Mouse (Mus musculus) neural tube, embryonic 15.5 days (tissue): ENCODE measurements around the gene Exosc8. TPM values are rescaled to one million over a fixed set of nuclear protein-coding genes. Genes with fewer than 3 reads are reported as not detected.
A peak's percentile ranks its signal among the peaks of the same experiment; 100 is the strongest.
"Not testable (repeated sequence)": the region's sequence is repeated elsewhere in the genome, so short reads cannot be mapped to it uniquely, and the experiment has no call there.

Experiments used
- ATAC-seq: fragments of 200-750 bp; cut with Nextera tagmentation; 2 replicates; pipeline ENCODE4 v1.8.0; 2017; ENCODE audit warnings: mild to moderate bottlenecking, moderate TSS enrichment, moderate library complexity; ENCODE audit not compliant: low FRiP score
- H3K27ac ChIP-seq: fragments of 300-500 bp; sonication (generic); replicated peaks from 2 replicates; pipeline ENCODE4 v1.5.1; 2015; ENCODE audit warnings: mild to moderate bottlenecking, inconsistent platforms
- H3K27me3 ChIP-seq: fragments of 300-500 bp; sonication (generic); replicated peaks from 2 replicates; pipeline ENCODE4 v1.6.1; 2015; ENCODE audit warnings: inconsistent platforms
- H3K36me3 ChIP-seq: fragments of 300-500 bp; sonication (generic); 2 replicates; pipeline ENCODE4 v1.6.1; 2015; ENCODE audit warnings: inconsistent platforms
- H3K4me1 ChIP-seq: fragments of 300-500 bp; sonication (generic); 2 replicates; pipeline ENCODE4 v1.6.1; 2015; ENCODE audit warnings: inconsistent platforms
- H3K4me2 ChIP-seq: fragments of 300-500 bp; sonication (generic); 2 replicates; pipeline ENCODE4 v1.6.1; 2015; ENCODE audit warnings: inconsistent platforms, mild to moderate bottlenecking, moderate library complexity
- H3K4me3 ChIP-seq: fragments of 300-500 bp; sonication (generic); replicated peaks from 2 replicates; pipeline ENCODE4 v1.5.1; 2015; ENCODE audit warnings: mild to moderate bottlenecking, inconsistent platforms
- H3K9ac ChIP-seq: fragments of 300-500 bp; sonication (generic); replicated peaks from 2 replicates; pipeline ENCODE4 v1.6.1; 2015; ENCODE audit warnings: mild to moderate bottlenecking, inconsistent platforms
- H3K9me3 ChIP-seq: fragments of 300-500 bp; sonication (generic); replicated peaks from 2 replicates; pipeline ENCODE4 v1.6.1; 2016; ENCODE audit warnings: inconsistent platforms
- WGBS: fragments of 180-500 bp; shearing (Covaris S2); methylation state at CpG from one replicate; pipeline ENCODE4 v1.1.7; 2015; ENCODE audit warnings: mixed read lengths; 5-methylcytosine and 5-hydroxymethylcytosine counted together
- polyA plus RNA-seq: library from polyadenylated mRNA; unstranded; fragments of >200 nt; fragmentation: Nextera tagmentation; extraction: Ambion mirVana; gene quantifications from 2 replicates; pipeline ENCODE4 v1.2.1, GENCODE M21; 2015

Exosc8 gene
- polyA plus RNA-seq = 71.9 and 88.5 TPM in 2 replicates

GRCm38 (mm10) chr3:54735247-54736046, at the start of gene Exosc8, which contains the start of gene Alg5:
Exosc8 (minus strand) TSS chr3:54735393.
Alg5 (plus strand) TSS chr3:54735539.
- Histone ChIP-seq H3K4me3 (peak within 1 kb of the TSS; percentile 91), H3K9me3 (no peaks in the 10 kb centered on the region), H3K4me2 (peak within 1 kb of the TSS; percentile 81), H3K4me1 (peaks cover 22% of the 10 kb centered on the region), H3K9ac (peak within 1 kb of the TSS; percentile 98), H3K27me3 (no peaks in the 10 kb centered on the region), H3K36me3 (peaks cover 35% of the 10 kb centered on the region), H3K27ac (peak within 1 kb of the TSS; percentile 99)
- under 1% methylated on average over 58 of the region's 65 CpGs for WGBS
- ATAC-seq = peak; percentile 94

GRCm38 (mm10) chr3:54775989-54776631, 40.9 kb upstream of the Exosc8 start:
- Histone ChIP-seq H3K27ac (no peak overlapping the region), H3K27me3 (no peaks in the 10 kb centered on the region), H3K4me1 (no peaks in the 10 kb centered on the region), H3K36me3 (no peaks in the 10 kb centered on the region), H3K4me3 (no peak overlapping the region), H3K9ac (no peak overlapping the region), H3K4me2 (no peak overlapping the region), H3K9me3 (no peaks in the 10 kb centered on the region)
- no peak for ATAC-seq
- 66% methylated on average over 7 of the region's 7 CpGs for WGBS

GRCm38 (mm10) chr3:54773613-54774012, 38.4 kb upstream of the Exosc8 start:
- Histone ChIP-seq H3K4me3 (no peak overlapping the region), H3K4me2 (no peak overlapping the region), H3K27me3 (no peaks in the 10 kb centered on the region), H3K9me3 (no peaks in the 10 kb centered on the region), H3K27ac (no peak overlapping the region), H3K36me3 (no peaks in the 10 kb centered on the region), H3K4me1 (no peaks in the 10 kb centered on the region), H3K9ac (no peak overlapping the region)
- ATAC-seq = no peak
- WGBS = 88% methylated on average over 6 of the region's 6 CpGs

- H3K9me3 ChIP-seq = no peaks in the 10 kb centered on the region
- no peaks in the 10 kb centered on the region for H3K27me3 ChIP-seq
- no peak overlapping the region for H3K4me3 ChIP-seq
- H3K4me2 ChIP-seq = no peak overlapping the region
- H3K27ac ChIP-seq = no peak overlapping the region
- 73% methylated on average over 17 of the region's 17 CpGs for WGBS
- no peak overlapping the region for H3K9ac ChIP-seq
- H3K36me3 ChIP-seq = no peaks in the 10 kb centered on the region
- H3K4me1 ChIP-seq = no peaks in the 10 kb centered on the region
- no peak for ATAC-seq
Observed at GRCm38 (mm10) chr3:54769349-54770275, 34.4 kb upstream of the Exosc8 start.

- Histone ChIP-seq H3K4me1 (no peaks in the 10 kb centered on the region), H3K27ac (no peak overlapping the region), H3K36me3 (no peaks in the 10 kb centered on the region), H3K4me2 (no peak overlapping the region), H3K9me3 (no peaks in the 10 kb centered on the region), H3K9ac (no peak overlapping the region), H3K27me3 (no peaks in the 10 kb centered on the region), H3K4me3 (no peak overlapping the region)
- ATAC-seq = no peak
- WGBS = 89% methylated on average over 8 of the region's 8 CpGs
Observed at GRCm38 (mm10) chr3:54768592-54768991, 33.4 kb upstream of the Exosc8 start.

DNA sequence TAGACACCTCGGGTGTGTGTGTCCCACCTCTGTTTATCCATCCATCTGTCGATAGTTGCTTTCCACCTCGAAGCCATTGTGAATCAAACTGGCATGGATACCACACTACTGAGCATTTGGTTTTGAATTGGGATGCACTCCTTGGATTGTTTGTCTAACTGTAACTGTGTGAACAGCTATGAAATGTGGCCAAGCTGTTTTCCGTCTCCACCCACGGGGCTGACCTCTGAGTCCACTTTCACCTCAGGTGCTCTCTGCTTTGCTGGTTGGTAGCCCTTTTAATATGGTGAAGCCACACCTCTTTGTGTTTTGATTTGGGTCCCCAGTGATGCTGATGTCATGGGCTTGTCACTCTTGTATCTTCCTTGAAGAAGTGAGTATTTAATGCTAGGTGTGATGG, 31.6 kb upstream of the Exosc8 start:
- WGBS = 92% methylated on average over 5 of the region's 5 CpGs
- H3K36me3 ChIP-seq = no peaks in the 10 kb centered on the region
- H3K9ac ChIP-seq = no peak overlapping the region
- no peak overlapping the region for H3K4me3 ChIP-seq
- no peak for ATAC-seq
- no peak overlapping the region for H3K27ac ChIP-seq
- H3K27me3 ChIP-seq = no peaks in the 10 kb centered on the region
- H3K4me2 ChIP-seq = no peak overlapping the region
- H3K9me3 ChIP-seq = no peaks in the 10 kb centered on the region
- no peaks in the 10 kb centered on the region for H3K4me1 ChIP-seq

DNA sequence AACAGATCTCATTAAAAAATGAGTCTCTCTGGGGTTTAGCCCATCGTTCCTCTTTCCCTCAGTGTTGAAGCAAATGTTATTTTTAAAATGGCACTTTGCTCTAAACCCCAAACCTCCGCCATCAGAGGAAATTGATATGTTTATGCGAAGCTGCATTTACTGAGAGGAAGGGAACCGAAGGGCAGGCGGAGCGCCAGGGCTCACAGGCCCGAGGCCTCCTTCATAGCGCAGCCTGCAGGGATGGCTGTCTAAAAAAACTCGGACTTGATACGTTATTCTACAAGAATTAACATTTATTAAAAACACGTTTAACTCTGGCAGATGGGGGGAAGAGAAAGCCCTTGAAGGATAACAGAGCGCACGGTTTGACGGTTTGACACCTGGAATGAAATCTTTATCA, 30.8 kb upstream of the Exosc8 start:
- no peaks in the 10 kb centered on the region for H3K36me3 ChIP-seq
- WGBS = 81% methylated on average over 14 of the region's 14 CpGs
- no peak overlapping the region for H3K4me2 ChIP-seq
- no peak overlapping the region for H3K9ac ChIP-seq
- no peaks in the 10 kb centered on the region for H3K9me3 ChIP-seq
- H3K4me3 ChIP-seq = no peak overlapping the region
- H3K4me1 ChIP-seq = no peaks in the 10 kb centered on the region
- no peak for ATAC-seq
- H3K27ac ChIP-seq = no peak overlapping the region
- H3K27me3 ChIP-seq = no peaks in the 10 kb centered on the region

DNA sequence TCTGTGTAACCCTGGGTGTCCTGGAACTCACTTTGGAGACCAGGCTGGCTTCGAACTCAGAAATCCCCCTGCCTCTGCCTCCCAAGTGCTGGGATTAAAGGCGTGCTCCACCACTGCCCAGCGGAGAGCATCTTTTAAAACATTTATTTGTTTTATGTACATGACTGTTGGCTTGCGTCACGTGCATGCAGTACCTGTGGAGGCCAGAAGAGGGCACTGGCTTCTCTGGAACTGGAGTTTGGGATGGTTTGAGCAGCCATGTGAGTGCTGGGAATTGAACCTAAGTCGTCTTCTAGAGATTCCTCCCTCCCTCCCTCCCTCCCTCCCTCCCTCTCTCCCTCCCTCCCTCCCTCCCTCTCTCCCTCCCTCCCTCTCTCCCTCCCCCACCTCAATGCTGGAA, 30.3 kb upstream of the Exosc8 start:
- not testable (repeated sequence) for H3K27ac ChIP-seq, H3K27me3 ChIP-seq, ATAC-seq, H3K36me3 ChIP-seq, H3K4me3 ChIP-seq, H3K9ac ChIP-seq, H3K4me1 ChIP-seq, H3K9me3 ChIP-seq, H3K4me2 ChIP-seq
- 89% methylated on average over 6 of the region's 6 CpGs for WGBS

GRCm38 (mm10) chr3:54764418-54764817, 29.2 kb upstream of the Exosc8 start:
- peak overlapping the region; percentile 36 for H3K4me2 ChIP-seq
- no peaks in the 10 kb centered on the region for H3K36me3 ChIP-seq
- no peaks in the 10 kb centered on the region for H3K9me3 ChIP-seq
- no peaks in the 10 kb centered on the region for H3K4me1 ChIP-seq
- H3K27ac ChIP-seq = no peak overlapping the region
- ATAC-seq = peak; percentile 82
- no peak overlapping the region for H3K9ac ChIP-seq
- 68% methylated on average over 18 of the region's 18 CpGs for WGBS
- H3K27me3 ChIP-seq = no peaks in the 10 kb centered on the region
- H3K4me3 ChIP-seq = peak overlapping the region; percentile 13

DNA sequence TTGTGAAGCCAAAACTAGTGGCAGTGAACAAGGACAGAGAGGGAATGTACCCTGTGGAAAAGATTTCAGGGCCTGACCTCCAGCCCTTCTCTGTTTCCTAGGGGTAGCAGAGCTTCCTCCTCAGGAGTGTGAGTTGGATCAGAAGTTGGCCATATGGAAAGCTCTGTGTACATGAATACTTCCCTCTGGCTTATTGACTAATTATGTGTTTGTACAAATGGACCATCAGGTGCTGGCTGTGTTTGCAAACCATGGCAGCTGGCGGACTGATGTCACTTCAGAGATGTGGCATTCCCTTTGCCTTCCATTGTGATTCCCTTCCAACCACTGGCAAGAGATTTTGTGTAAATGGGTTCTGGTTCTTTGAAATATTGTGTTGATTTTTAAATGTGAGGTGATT, 26.1 kb upstream of the Exosc8 start:
- Histone ChIP-seq H3K36me3 (no peaks in the 10 kb centered on the region), H3K4me3 (no peak overlapping the region), H3K27me3 (no peaks in the 10 kb centered on the region), H3K9ac (no peak overlapping the region), H3K9me3 (no peaks in the 10 kb centered on the region), H3K27ac (no peak overlapping the region), H3K4me2 (no peak overlapping the region), H3K4me1 (peaks cover 8% of the 10 kb centered on the region)
- ATAC-seq = no peak
- WGBS = 74% methylated on average over 1 of the region's 1 CpGs

- H3K9me3 ChIP-seq = no peaks in the 10 kb centered on the region
- H3K27ac ChIP-seq = no peak overlapping the region
- no peaks in the 10 kb centered on the region for H3K27me3 ChIP-seq
- no peaks in the 10 kb centered on the region for H3K36me3 ChIP-seq
- H3K4me2 ChIP-seq = no peak overlapping the region
- no peak overlapping the region for H3K4me3 ChIP-seq
- H3K4me1 ChIP-seq = peaks cover 15% of the 10 kb centered on the region
- ATAC-seq = no peak
- H3K9ac ChIP-seq = no peak overlapping the region
- WGBS = 57% methylated on average over 15 of the region's 15 CpGs
Observed at GRCm38 (mm10) chr3:54760321-54761115, 25.3 kb upstream of the Exosc8 start.
